Mouse (Mus musculus) Patski (cell line): ENCODE data around the gene Pck1. TPM values are rescaled to one million over a fixed set of nuclear protein-coding genes. Genes with fewer than 3 reads are reported as not detected.

Experiments
- ATAC-seq: fragments of 100-300 bp; one replicate; pipeline ENCODE4 v1.8.0; 2021
- CTCF ChIA-PET: fragments of 350-600 bp; sonication (Branson Sonifier 250); formaldehyde crosslinking; loops from one replicate; lab custom pipeline; 2022; ENCODE audit warnings: inconsistent platforms; lab: Charles Lee
- POLR2A ChIA-PET: fragments of 350-600 bp; sonication (Branson Sonifier 250); formaldehyde crosslinking; loops from one replicate; lab custom pipeline; 2022; ENCODE audit warnings: antibody characterized with exemption, inconsistent platforms; lab: Charles Lee
- DNase-seq: peaks from one replicate; pipeline ENCODE4 v3.0.0-alpha.2; 2011; ENCODE audit warnings: low read depth, low spot score
- H3K27me3 ChIP-seq: fragments of 371-371 bp; one replicate; pipeline ENCODE4 v1.5.1; 2021
- CTCF ChIP-seq: fragments of 100-300 bp; IDR thresholded peaks from one replicate; pipeline ENCODE4 v1.5.1; 2021
- in situ Hi-C: fragments of 300-500 bp; cut with MboI; formaldehyde crosslinking; loops from 3 replicates; pipeline ENCODE4 v1.11.1; 2018; ENCODE audit warnings: low pct_unique_long_range_greater_than_20kb, mixed read lengths
- polyA plus RNA-seq: library from polyadenylated mRNA; unstranded; gene quantifications from one replicate; pipeline ENCODE4 v1.2.3, GENCODE M21; 2021

The Pck1 gene
- polyA plus RNA-seq, 1 experiment from 2014 or later = not detected

DNA sequence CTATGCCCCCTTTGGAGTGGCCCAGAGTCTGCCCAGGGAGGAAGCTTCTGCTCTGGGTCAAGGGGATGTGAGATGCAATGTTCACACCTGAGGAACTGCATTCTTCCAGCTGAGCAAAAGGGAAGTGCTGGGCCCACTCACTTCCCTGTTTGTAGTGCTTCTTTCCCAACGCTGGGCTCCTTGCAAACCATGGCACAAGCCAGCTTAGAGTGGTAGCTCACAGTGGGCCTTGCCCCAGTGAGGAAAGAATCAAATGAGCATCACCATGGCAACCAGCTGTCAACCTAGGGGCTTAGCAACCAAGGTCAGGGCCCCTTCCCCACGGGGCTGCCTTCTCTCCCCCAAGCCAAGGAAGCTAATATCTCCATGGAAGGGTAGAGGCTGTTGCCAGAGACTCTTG lies 20.2 kb downstream of the Pck1 start:
- TF ChIP-seq CTCF = no peak
- in situ Hi-C loops = no loop called here
- DNase-seq (no peak), ATAC-seq (no peak)
- ChIA-PET POLR2A (no interaction called here), CTCF (interaction anchor here (1.3 kb wide), 1 partner anchor 9 kb away, joined by 5 read pairs; no protein-coding TSS in a partner anchor)
- H3K27me3 ChIP-seq = peaks cover 34% of the 10 kb centered on the region

DNA sequence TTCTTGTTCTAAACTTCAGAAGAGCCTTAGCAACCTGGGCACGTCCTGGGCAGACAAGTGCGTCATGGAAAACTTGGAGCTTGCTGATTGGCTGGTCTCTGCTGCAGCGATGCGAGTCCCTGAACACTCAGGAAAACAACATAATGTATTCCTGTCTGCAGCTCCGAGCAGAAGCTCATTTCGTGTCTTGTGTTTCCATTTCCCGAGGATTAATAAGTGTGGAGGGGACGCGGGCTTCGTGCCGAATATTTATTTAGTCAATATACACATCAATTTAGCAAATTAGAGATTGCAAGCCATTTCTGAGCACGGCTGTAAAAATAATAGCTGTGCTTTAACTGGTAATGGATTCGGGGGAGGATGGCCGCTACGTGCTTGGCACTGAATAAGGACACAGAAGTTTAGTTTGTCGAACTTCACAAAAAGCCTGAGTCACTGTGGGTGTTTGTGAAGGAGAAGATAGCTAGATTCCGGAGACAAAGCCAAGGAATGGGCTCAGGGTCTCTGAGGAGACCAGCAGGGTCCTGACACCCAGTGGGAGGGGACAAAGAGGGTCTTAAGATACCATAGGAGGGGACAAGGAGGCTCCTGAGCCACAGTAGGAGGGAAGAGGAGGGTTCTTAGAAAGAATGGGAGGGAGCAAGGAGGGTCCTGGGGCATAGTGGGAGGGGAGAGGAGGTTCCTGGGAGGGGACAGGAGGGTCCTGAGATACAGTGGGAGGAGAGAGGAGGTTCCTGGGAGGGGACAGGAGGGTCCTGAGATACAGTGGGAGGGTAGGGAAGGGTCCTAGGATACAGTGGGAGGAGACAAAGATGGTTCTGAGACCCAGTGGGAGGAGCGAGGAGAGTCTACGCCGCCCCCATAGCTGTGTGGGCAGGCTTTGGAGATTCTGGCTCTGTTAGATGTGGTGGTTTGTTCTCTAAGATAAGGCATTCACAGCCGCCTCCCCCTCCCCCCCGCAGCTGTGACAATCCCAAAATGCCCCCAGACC lies 21.0 kb downstream of the Pck1 start:
- ATAC-seq (no peak), DNase-seq (no peak)
- ChIA-PET CTCF (interaction anchor here (0.8 to 1.3 kb wide), 2 partner anchors 10 to 39 kb away, joined by 3 to 5 read pairs; no protein-coding TSS in a partner anchor), POLR2A (no interaction called here)
- peaks cover 37% of the 10 kb centered on the region for H3K27me3 ChIP-seq
- in situ Hi-C loops = no loop called here
- no peak for TF ChIP-seq CTCF

DNA sequence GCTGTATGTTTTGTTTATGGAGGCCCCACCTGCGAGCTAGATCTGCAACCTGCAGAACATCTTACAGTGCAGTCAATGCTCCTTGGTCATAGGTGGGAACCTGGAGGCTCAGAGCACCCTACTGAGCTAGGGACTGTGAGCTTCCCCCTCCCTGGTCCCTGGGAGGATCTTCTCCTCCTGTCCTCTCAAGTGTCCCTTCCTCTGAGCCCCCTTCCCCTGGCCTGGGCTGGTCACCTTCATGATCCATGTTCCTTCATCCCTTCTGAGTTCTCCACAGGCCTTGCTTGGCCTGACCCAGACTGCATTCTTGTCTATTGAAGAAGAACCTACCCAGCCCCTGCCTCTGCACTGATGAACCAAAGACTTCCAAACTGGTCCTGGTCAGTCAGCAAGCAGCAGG lies 21.7 kb downstream of the Pck1 start:
- in situ Hi-C loops = no loop called here
- H3K27me3 ChIP-seq = peaks cover 42% of the 10 kb centered on the region
- POLR2A ChIA-PET = no interaction called here

DNA sequence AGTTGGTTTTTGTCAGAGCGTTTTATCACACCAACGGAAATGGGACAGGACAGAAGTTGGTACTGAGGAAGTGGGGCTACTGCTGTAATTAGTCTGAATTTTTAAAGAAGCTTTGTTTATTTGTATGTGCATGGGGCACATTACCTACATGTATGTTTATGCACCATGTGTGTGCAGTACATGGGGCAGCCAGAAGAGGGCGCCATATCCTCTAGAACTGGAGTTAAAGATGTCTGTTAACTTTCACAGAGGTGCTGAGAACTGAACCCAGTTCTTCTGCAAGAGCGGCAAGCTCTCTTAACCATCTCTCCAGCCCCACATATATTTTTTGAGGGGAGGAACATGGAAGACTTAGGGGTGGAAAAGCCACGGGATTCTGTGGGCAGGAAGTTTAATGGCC lies 22.9 kb downstream of the Pck1 start:
- in situ Hi-C loops = loop anchor here (25.0 kb wide), 2 partner anchors 1112 to 1712 kb away; partner anchors contain the start of gene Gnas
- no peak for TF ChIP-seq CTCF
- ChIA-PET POLR2A (no interaction called here), CTCF (interaction anchor here (1.0 to 1.2 kb wide), 3 partner anchors 10 to 78 kb away, joined by 3 read pairs; no protein-coding TSS in a partner anchor)
- ATAC-seq (no peak), DNase-seq (no peak)
- H3K27me3 ChIP-seq = peaks cover 50% of the 10 kb centered on the region

More for the DNA sequence above, 21.7 kb downstream of the Pck1 start:
- no peak for DNase-seq
- ATAC-seq = no peak
- CTCF ChIA-PET = interaction anchor here (0.8 to 1.1 kb wide), 3 partner anchors 16 to 77 kb away, joined by 3 read pairs; no protein-coding TSS in a partner anchor
- no peak for TF ChIP-seq CTCF

DNA sequence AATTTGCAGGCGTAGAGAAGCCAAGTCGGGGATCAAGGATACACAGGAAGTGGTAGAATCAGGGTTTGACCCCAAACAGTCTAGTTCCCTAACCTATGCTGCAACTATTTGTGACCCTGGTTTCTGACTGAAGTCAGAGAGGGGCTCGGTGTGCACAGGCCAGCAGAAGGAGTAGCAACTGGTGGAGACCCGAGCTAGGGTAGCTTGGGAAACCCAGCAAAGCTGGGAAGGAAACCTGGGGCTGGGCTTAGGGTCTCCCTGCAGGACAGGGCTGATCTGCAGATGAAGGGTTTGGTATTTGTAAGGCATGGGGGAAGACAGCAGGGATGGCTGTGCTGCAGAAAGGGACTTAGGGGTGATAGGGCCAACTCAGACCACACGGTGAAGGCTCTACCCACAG lies 24.6 kb downstream of the Pck1 start:
- ATAC-seq (no peak), DNase-seq (no peak)
- in situ Hi-C loops = loop anchor here (25.0 kb wide), 2 partner anchors 1110 to 1710 kb away; partner anchors contain the start of gene Gnas
- no peak for TF ChIP-seq CTCF
- peaks cover 37% of the 10 kb centered on the region for H3K27me3 ChIP-seq
- POLR2A ChIA-PET = no interaction called here
- CTCF ChIA-PET = interaction anchor here (1.6 kb wide), 1 partner anchor 384 kb away, joined by 3 read pairs; no protein-coding TSS in a partner anchor

DNA sequence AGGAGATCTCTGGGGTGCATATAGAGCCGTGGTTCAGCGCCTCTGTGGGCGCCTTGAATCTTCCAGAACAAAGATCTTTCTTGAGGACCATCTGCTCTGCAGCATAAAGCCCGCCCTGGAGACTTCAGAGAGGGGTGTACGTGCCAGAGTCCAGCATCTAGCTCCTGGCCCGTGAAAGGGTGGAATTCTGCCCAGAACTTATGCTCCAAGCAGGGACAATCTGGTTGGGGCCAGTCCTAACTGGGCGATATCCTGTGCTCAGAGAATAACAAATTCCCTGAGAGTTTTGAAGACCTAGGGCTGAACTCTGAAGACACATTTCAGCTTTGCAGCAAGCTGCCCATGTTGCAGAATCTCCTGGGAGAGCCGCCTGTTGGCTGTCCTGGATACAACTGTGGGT lies 25.1 kb downstream of the Pck1 start:
- no peak for DNase-seq

DNA sequence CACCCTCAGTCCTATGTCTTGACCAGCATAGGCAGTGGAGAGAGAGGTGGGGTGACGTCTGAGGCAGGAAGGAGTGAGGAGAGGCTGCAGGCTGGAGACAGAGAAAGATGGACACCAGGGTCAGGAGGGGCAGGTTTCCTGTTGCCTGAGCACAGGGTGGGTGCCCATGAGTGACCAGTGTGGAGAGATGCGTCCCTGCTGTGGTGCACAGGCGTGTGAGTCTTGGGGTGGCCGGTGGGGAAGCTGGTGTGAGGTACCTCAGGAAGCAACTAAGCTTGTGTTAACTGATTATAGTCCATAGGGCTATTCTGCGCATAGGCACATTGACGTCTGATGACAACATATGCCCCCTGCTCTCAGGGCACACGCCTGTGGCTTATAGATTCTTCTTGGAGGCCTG lies 26.2 kb downstream of the Pck1 start:
- ChIA-PET POLR2A (no interaction called here), CTCF (no interaction called here)
- in situ Hi-C loops = loop anchor here (25.0 kb wide), 2 partner anchors 1108 to 1708 kb away; partner anchors contain the start of gene Gnas
- DNase-seq (no peak), ATAC-seq (no peak)
- no peak for TF ChIP-seq CTCF
- peaks cover 32% of the 10 kb centered on the region for H3K27me3 ChIP-seq

More for the DNA sequence above, 25.1 kb downstream of the Pck1 start:
- ChIA-PET CTCF (interaction anchor here (1.6 kb wide), 1 partner anchor 384 kb away, joined by 3 read pairs; no protein-coding TSS in a partner anchor), POLR2A (interaction anchor here (0.5 kb wide), 1 partner anchor 393 kb away, joined by 4 read pairs; no protein-coding TSS in a partner anchor)
- peaks cover 33% of the 10 kb centered on the region for H3K27me3 ChIP-seq
- ATAC-seq = no peak
- no peak for TF ChIP-seq CTCF
- in situ Hi-C loops = loop anchor here (25.0 kb wide), 2 partner anchors 1109 to 1709 kb away; partner anchors contain the start of gene Gnas

DNA sequence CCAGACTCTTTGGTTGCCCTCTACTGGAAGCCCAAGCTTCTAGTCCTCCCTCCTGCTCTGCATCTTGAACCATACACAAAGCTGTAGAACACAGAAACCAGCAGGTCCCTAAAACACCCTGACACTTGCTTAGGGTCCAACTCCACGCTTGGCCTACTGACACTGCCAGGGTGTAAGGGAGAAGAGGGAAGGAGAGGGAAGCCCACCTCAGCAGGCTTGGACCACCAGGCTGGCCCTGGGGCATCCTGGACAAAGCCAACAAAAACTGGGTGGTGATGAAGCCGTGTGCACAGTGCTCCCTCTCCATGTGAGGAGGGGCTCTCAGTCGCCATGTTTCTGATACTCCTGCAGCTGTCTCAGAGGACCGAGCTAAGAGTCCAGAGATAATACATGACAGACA lies 27.2 kb downstream of the Pck1 start:
- H3K27me3 ChIP-seq = peaks cover 32% of the 10 kb centered on the region

DNA sequence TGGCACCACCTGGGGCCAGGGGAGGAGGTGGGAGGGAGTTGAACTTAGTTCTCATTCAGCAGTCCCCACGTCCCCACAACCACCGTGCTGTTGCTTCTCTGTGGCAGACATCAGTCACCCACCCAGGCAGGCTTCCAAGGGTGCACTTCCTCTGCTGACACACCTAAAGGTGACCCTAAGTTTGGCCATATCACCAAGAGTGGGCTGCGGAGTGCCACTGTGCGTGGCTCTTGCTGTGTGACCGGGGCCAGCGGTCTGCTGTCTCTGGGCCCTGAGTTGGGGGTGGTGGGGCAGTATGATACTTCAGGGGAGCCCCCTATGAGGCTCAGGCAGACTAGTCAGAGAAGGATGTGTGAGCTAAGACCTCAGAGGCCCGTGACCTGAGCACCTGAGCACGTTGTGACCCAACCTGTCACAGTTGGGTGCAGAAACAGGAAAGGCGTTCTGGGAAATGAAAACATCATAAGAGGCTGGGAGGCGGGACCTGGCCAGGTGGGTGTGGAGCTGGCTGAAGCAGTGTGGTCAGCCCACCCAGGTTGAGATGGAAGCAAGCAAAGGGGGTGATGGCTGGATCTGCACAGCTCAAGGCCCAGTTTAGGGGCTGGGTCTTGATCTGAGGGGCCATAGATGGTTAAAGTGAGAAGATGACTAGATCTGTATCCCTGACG lies 28.0 kb downstream of the Pck1 start:
- H3K27me3 ChIP-seq = peaks cover 32% of the 10 kb centered on the region
- ChIA-PET POLR2A (no interaction called here), CTCF (interaction anchor here (1.5 kb wide), 1 partner anchor 381 kb away, joined by 4 read pairs; no protein-coding TSS in a partner anchor)
- in situ Hi-C loops = loop anchor here (5.0 to 25.0 kb wide), 3 partner anchors 74 to 1706 kb away; partner anchors contain the start of gene Gnas
- DNase-seq (no peak), ATAC-seq (no peak)
- TF ChIP-seq CTCF = no peak

More for the DNA sequence above, 27.2 kb downstream of the Pck1 start:
- TF ChIP-seq CTCF = no peak
- in situ Hi-C loops = loop anchor here (5.0 to 25.0 kb wide), 3 partner anchors 73 to 1707 kb away; partner anchors contain the start of gene Gnas
- ATAC-seq (no peak), DNase-seq (no peak)
- CTCF ChIA-PET = no interaction called here
- POLR2A ChIA-PET = no interaction called here

DNA sequence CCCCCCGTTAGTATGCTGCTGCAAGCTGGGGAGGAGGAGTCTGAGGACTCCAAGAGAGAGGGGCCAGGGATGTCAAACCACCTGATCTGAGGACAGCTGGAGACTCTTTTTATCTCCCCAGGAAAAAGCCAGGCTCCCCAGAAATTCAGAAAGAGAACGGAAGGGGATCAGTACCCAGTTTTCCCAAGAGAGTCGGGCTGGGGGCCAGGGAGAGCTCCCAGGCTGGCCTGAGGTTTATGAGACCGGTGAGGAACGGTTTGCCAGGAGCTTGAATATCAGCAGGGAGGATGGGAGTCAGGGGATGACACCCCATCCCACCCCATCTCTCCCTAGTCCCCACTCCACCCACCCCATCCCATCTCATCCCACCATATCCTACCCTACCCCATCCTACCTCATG lies 28.6 kb downstream of the Pck1 start:
- DNase-seq = no peak
- ChIA-PET POLR2A (no interaction called here), CTCF (interaction anchor here (1.5 kb wide), 1 partner anchor 380 kb away, joined by 4 read pairs; no protein-coding TSS in a partner anchor)
- no peak for TF ChIP-seq CTCF
- H3K27me3 ChIP-seq = peaks cover 32% of the 10 kb centered on the region
- ATAC-seq = no peak
- in situ Hi-C loops = loop anchor here (5.0 to 25.0 kb wide), 3 partner anchors 74 to 1706 kb away; partner anchors contain the start of gene Gnas
